Mouse (Mus musculus) ovary, postnatal 36 days (tissue): ENCODE measurements at regions not wholly inside any gene's neighbourhood (a gene's known extent, or its start where the extent isn't known, plus 50 kb on each side); places are given as distances from the start of the nearest gene placed in this dataset.

Source experiments
- DNase-seq: peaks from one replicate; pipeline ENCODE4 v3.0.0; 2022; ENCODE audit warnings: low spot score, mixed read lengths

DNA sequence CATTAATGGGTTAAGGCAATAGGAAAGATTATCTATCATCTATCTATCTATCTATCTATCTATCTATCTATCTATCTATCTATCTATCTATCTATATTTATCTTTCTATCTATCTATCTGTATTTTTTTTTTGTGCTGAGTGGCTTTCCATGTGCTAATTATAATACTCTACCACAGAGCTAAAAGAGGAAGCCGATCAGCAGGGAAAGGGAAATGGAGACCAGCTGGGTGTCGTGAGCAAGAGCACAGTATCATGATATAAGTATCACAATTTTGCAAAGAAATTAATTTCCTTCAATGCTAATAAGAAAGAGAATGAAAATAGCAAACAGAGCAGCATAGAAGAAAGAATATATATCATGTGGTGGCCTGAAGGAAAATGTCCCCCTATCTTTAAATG, 69.6 kb downstream of the Cldn1 start:
- DNase-seq, result no peak

DNA sequence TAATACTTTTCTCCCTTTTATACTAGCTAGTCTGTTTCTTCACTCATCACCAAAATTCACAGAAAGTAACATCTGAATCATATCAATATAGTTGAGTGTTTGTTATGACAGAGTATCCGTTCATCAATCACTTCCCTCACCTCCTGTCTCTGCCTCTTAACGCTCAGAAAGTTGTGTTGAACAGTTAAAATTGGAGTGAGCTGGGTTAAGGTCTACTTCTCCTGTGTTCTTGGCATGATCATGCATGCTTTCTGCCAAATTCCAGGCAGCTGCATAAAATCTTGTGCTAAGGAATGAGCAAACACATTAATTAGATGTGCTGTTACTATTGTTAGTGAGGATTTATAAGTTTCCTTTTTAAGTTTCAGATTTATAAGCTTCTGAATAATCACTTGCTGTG, 79.9 kb downstream of the Cldn1 start:
- DNase-seq, result no peak

DNA sequence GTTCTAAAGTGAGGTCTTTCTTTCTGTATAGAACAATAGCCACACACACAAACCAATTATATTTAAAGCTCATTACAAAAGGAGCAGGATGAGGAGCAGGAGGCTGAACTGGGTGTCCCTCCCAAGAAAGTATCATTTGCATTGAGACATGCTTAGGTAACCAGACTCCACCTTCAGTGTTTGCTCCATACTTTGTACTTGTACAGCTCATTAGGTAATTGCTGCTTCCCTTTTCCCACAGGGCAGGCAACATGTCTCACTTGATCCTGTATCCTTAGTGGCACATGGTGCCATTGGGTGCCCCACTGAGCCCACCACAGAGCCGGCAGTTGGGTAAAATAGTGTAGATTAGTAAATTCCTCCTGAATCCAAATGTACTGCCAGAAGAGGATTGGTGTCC, 86.0 kb downstream of the Cldn1 start:
- no peak for DNase-seq

DNA sequence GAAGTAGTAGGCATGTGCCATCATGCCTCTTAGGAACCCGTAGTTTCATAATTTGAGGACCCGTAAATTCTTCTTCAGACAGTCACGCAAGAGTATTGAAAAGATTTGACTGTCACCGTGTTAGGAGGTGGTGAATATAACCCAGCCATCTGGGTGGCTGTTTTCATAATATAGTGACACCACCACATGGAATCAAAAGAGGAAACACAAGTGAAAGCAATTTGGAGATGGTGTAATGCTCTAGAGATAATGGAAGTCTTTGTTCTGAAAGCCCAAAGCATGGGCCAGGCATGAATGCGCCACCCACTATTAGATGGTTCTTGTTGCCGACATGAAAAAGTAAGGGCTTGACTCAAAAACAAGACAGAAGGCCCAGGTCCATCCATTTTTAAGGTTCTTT, 86.9 kb downstream of the Cldn1 start:
- no peak for DNase-seq

DNA sequence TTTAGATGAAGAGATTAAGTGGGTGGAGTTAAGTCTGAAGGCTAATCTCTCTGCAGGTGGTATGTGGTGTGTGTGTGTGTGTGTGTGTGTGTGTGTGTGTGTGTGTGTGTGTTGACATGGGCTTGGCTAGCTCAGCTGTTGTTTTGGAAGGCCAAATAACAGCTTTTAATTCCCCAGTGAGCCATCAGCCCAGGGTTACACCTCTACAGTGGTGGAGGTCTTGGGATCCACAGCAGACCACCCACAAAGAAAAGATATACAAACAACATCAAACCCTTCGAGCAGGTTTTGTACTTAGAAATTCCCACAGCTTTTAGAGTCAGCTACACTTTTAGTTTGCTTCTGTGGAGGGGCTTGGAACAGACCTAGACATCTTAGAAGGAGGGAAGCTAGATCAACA, 89.2 kb downstream of the Cldn1 start:
- no peak for DNase-seq

DNA sequence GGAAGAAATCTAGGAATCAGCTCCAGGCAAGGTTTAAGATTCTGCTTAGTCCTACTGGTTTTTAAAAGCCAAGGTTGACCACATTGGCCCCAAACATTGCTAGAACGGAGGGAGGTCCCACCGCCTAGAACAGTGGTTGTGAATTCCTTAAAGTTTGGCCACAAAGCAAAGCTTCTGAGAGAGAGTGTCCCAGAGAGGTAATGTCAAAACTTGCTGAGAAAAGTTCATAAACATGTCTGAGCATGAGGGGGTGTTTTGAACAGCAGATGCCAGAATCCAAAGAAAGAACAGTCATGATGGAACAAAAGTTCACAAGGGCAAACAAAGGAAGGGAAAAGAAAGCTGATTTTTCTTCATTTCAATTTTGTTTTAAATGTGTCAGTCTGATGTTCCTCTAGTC, 90.1 kb downstream of the Cldn1 start:
- no peak for DNase-seq

DNA sequence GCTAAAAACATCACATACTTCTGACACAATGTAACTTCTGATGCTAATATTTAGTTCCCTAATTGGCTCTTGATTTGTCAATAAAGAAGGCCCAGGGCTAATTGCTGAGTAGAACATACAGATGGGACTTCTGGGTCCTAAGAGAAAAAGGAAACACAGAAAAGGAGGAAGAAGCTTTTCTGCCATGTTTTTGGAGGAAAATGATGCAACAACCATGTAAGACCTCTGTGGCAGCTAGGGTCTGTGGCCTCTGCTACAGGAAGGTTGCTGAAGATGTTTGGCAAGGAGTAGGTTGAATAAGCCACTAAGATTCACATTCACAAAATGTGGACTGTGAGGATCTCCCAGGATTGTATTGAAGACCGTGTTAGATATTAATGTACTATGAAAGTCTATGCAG, 94.9 kb downstream of the Cldn1 start:
- no peak for DNase-seq

DNA sequence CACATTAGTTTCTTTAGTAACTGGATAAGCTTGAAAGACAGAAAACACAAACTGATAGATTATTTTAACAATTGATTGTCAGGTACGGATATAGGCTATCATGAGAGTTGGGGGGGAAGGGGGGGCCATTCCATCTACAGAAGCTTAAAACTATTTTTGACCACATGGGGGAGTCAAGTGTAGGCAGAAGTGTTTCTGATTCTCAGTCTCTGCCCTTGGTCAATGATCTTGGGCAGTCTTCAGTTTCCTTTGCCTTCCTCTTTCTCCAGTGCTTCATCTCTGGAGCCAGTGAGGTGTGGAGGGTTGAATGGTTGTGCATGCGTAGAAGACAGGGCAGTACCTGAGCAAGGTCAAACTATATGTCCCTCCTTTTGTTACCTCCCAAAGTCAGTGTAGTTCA, 118.8 kb downstream of the Cldn1 start:
- DNase-seq, result no peak

DNA sequence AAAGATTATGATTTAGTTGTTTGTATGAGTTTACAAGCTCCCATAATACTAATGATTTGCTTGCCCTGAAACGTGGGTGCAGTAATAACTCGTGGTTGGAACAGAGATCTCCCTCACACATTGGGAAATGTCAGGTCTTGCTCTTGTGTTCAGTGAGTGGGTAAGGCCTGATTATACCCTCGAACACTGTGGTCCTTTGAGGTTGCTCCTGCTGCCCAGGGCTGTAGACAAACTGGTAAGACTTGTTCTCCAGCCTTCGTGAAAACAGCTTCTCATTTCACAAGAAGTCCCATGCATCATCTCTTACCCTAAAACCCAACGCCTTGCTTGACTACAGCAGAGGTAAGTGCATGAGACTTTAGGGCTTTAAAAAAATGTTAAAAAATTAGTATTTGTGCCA, 119.9 kb downstream of the Cldn1 start:
- DNase-seq, result no peak

DNA sequence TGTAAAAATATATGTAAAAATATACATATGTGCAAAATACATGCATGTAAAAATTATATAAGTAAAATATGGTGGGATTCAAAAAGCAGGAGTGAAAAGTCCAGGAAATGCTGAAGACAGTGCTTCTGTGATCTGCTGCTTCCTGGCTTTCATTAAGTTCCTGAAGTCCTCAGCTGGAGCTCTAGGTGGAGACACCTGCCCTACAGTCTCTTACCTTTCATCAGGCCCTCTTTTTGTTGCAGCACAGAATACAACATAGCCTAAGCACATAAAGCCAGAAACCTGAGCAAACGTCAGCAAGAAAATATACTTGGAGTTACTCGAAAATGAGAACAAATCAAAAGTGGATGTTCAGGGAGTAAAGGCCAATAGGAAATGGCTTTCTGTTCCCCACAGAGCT, 120.6 kb downstream of the Cldn1 start:
- DNase-seq, result no peak

DNA sequence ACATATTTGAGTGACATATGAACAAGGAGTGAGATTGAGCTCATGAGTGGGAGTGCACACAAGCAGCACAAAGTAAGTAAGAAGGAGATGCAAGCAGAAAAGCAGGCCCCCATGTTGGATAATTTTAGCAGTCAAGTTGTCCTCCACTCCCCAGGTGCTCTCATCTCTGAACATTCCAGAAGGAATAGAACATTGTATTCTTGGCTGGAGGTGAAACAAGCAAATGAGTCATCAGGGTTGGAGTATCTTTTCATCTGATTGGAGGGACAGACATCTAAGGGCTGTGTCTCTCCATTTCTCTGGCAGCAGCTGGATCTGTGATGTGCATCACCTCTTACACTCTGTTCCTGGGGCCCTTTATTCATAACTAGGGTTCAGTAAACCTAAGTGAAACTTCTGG, 122.7 kb downstream of the Cldn1 start:
- DNase-seq, result no peak

DNA sequence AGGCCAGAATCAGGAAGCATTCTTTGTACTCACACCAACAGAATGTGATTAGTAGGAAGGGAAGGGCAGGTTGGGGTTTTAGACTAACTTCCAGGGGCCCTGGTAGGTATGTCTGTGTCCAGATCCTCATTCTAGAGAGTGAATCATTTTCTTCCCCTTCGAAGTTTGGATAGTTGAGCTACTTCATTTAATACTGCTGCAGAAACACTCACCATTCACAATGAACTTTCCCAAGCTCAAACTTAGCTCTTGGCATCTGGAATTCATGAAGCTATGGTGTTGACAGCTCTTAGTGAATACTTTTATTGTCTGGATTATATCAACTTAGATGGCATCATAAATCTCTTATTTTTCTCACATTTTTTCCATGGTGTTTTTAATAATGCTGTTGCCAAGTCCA, 123.7 kb downstream of the Cldn1 start:
- DNase-seq, result no peak

DNA sequence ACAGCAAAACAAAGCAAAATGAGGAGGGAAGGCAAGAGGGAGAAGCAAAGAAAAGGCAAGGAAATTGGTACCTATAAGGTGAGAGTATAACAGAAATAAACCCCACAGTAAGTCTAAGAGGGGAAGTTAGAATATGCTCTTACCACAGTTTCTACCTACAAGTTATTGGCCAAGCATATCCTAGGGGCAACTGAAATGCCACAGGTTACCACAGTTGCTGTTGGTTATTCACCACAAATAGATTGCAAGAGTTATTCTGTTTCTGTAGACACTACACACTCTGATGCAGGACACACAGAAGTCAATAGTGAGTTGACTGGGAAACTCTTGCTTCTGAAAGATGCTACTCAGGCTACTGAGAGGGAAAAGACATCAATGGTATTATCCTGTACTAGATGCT, 129.7 kb upstream of the P3h2 start:
- no peak for DNase-seq

DNA sequence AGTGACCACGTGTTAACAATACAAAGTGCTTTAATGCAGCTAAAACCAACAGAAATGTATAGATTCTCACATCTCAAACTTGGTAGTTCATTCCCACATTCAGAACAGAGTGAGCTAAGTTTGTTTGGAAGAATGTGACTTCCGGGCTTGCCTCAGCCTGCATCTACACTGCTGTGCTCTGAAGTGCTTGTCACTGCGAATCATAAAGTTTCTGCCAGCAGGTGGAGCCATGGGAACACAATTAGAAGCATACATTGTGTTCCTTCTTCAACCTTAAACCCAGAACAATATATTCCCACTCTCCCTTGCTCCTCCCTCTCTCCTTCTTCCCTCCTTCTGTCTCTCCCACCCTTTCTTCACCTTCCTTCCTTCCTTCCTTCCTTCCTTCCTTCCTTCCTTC, 128.5 kb upstream of the P3h2 start:
- DNase-seq, result peak; percentile 66

DNA sequence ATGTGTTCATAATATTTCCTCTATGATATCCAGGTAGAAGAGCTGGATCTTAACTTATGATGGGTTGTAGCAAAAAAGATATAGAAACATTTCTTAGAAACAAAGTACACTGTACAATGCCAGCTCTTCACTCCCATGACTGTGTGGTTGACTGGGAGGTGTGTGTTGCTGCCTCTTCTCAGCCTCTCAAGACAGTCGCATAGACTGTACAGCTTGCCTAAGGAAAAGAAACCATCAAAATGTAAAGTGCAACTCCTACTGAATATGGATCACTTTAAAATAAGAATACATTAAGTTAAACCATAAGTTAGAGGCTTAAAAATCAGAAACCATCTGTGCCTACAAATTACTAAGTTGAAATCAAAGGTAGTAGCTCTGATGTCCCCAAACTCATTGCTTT, 125.5 kb upstream of the P3h2 start:
- no peak for DNase-seq

DNA sequence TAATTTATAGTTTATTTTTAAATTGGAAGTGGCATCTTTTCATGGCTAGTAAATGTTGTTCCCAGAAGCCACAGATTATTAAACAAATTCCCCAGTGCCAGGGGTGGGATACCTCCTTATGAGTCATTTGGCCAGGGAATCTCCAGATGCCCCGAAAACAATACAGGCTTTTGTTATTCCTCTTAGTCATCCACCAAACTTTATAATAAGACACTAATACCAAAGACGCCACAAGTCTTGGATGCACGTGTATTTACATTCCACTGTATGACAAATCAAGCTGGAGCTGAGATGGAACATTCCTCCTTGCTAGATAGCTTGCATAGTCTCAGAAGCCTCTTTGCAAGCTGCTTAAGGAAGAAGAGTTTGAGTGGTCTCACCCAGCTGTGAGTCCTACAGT, 105.8 kb upstream of the P3h2 start:
- no peak for DNase-seq

DNA sequence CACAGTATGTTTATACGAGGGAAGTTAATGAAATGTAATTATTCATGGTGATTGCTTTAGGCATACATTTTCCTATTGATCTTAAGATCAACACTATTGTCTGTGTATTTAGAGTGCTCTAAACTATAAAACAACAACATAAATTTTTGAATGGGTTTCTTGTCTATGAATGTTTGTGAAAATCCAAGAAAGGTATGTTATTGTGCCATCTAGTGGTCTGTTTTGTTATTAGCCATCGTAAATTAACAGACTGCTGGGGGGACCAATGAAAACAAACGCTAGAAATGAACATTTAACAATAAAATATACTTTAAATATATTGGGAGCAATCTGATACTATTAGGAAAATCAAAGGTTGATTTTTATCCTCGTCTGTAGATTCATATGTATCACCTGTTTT, 93.5 kb upstream of the P3h2 start:
- no peak for DNase-seq

DNA sequence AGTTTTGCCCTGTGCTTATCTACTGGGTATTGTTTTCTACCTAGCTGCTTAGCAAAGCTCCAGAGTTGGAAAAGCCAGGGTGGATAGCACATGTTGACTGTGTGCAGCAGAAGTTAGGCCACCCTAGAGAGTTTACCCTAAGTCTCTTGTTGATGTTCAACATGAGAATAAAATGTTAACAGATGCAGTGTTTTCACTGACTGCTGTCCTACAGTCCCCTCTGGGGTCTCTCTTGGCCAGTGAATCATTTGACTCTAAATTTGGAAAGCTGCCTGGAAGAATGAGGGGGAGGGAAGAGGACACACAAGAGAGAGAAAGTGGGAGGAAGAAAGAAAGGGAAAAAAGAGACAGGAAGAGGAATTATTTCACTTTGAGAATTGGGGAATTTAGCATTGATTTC, 90.8 kb upstream of the P3h2 start:
- no peak for DNase-seq

DNA sequence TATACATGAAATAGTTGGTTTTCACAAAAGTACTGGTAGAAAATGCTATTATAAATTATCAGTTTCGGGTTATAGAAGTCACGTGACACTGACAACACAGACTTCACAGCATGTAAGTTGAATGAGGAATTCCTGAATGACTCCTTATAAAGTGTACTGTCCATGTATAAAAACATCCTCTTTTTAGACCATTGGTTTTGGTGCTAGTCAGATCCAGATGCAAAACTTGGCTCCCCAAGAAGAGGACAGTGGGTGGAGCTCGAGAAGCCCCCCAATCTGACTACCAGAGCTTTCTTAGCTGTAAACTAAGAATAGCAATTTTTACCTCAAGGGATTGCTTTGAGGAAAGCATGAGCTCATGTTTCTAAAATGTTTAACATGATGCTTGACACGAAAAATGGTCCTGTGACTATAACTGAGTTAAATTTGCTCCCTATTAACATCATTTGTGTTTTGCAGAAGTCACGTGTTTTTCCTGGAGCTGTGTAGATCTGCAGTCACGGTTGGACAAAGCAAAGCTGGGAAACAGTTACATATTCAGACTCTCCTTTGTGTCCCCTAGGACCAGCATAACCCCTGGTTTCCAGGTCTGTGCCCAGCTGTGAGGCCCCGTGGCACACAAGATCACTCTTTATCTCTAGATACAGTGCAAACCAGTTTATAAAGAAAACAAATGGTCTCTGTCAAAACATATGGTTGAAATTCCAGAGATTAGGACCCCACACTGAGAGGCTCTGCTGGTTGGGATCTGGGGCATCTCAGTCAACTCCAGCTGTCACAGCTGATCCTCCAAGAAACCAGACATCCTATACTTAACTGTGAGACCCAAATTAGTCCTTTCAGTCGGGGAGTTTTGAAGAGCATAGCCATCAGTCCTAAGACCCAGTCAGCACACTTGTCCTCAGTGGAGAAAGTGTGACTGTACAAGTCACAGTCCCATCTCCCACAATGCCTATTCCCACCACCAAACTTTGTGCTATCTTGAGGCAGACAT, 80.0 kb upstream of the P3h2 start:
- no peak for DNase-seq

DNA sequence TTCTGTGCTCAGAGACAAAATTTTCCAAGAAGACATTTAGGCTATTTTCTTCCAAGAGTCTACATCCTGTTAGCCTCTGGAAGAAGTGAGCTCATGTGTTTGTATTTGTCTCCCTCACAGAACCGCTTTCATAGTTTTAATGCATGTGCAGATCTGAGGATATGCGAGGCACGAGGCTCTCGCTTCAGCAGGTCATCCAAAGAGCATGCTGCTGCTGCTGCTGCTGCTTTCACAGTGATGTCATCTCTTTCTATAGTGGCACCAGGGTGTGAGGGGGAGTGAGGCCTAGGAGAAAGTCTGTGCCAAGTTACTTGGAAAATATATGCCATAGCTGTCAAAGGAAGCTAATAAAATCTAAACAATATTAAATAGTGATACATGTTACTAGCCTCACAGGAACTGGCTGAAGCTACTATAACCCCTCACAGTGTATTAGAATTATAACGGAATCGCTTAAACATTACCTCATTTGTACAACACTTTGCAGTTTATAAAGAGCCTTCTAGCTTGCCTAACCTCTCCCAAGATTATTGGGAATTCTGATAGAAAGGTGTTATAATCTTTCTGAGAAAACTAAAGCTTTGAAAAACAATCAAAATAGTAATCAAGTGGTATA, 79.2 kb upstream of the P3h2 start:
- no peak for DNase-seq

DNA sequence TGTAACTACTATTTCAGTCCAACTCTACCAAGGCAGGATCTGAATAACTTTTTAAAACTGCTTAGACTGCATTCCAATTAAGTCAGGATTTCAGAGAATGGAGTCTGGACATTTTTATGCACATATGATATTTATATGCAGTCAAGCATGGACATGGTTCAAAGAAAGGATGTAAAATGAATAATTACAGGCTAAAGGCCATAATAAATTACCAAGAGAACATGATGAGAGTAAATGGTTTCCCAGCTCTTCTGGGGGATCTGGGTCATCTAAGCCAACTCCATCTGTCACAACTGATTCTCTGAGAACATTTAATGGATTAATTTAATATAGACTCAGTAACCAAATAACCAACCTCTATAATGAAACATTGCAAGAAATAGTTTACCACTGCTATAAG, 77.9 kb upstream of the P3h2 start:
- DNase-seq, result no peak

DNA sequence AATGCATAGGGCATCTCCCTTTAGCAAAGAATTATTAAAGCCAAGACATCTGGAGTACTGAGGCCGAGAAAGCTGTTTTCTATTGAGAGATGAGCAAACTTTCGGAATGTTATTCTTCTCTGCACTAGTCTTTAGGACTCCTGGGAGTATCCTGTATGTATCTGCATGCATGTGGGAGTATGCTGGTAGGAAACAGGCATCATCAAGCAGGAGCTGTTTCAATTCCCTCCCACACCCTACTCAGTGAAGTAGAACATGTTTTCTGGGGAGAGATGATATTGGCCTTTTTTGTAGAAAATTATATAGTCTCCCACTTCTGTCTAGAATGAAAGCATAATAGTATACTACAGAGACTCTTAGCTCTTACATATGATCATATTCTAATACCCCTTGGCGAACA, 76.1 kb upstream of the P3h2 start:
- no peak for DNase-seq

DNA sequence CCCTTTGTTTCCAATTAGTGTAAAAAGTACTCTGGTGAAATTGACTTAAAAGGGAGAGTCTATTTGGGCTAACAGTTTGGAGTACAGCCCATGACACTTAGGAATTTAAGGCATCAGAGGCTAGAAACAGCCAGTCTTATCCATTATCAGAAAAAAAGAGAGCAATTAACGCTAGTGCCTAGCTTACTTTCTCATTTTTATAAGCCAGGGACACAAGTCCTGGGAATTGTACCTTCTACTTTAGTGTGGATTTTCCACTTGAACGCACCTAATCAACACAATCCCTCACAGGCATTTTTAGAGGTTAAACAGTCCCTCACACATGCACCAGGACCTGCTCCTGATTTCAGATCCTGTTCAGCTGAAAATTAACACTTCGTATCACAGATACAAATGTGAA, 65.9 kb upstream of the P3h2 start:
- no peak for DNase-seq

DNA sequence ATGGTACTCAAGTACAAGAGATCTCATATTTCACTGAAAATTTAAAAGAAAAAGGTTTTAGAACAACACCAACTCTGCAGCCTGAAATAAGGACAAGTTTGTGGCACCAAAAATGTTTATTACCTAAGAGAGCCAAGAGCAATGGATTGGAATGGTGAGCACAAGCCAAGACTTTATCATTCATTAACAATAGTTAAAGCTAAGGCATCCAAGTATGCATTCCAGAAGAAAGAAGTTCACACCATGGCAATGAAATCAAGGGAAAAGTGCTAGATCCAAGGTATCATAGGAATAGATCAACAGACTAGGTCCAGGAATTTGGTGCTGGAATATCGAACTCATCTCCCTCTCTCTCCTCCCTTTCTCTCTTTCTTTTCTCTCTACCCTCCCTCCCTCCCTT, 63.8 kb upstream of the P3h2 start:
- DNase-seq, result no peak
